Mouse (Mus musculus) megakaryocyte-erythroid progenitor cell, adult 5-6 weeks (primary cell): Measurements from ENCODE around the gene Prkcg. TPM values are rescaled to one million over a fixed set of nuclear protein-coding genes. Genes with fewer than 3 reads are reported as not detected.

Experiments used
- ATAC-seq: replicated peaks from 2 replicates; pipeline ENCODE4 v1.8.0; 2016; ENCODE audit warnings: mild to moderate bottlenecking, inconsistent platforms; ENCODE audit not compliant: severe bottlenecking, poor library complexity, low FRiP score, low TSS enrichment
- total RNA-seq, 2 experiments: library from RNA; stranded (forward) in 1 of 2; stranded (reverse) in 1 of 2; fragments of 200-1000, 215-1000 nt in 1 of 2; fragments of >200 nt in 1 of 2; fragmentation: Nextera tagmentation in 1 of 2; gene quantifications; 2 replicates each; pipeline ENCODE4 v1.2.3; 2014 to 2017

The Prkcg gene
- total RNA-seq, 2 experiments from 2014 or later, result not detected

DNA sequence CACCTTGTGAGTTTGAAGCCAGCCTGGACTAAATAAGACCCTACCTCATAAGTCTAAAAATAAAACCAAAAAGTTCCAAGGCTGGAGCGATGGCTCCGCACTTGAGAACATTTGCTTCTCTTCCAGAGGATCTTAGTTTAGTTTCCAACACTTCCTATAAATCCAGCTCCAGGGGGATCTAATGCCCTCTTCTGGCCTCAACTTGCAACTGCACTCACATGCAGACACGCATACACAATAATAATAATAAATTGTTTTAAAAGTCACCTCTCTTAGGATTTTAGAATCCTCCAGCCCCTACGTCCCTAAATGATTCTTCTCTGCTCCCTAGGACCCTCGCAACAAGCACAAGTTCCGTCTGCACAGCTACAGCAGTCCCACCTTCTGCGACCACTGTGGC is 21.3 kb downstream of the Prkcg start:
- no peak for ATAC-seq

DNA sequence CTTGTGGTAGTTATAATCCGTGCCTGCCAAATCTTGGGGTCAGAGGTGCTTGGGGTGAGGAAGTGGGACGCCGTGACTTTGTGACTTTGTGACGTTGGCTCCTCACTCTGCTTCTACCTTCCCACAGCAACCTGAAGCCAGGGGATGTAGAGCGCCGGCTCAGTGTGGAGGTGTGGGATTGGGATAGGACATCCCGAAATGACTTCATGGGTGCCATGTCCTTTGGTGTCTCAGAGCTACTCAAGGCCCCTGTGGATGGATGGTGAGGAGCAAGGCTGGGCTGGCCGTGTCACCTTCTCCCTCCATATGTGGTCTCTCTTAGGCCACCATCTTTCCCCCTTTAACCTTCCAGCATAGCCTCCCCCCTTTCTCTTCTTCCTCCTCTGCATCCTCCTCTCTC is 24.6 kb downstream of the Prkcg start:
- ATAC-seq, result no peak

DNA sequence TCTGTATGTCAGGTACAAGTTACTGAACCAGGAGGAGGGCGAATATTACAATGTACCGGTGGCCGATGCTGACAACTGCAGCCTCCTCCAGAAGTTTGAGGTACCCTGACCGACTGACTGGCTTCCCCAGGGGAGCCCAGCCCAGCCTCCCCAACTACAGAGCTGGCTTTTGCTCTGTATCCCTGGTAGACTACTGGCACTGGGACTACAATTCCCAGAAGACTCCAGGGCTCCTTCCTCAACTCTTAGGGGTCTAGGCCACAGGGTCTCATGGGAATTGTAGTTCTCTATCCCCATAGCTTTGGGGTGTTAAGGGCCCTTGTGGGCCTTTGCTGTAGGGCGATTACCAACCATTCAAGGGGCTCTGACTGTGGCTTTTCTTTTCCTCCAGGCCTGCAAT is 25.1 kb downstream of the Prkcg start:
- no peak for ATAC-seq

DNA sequence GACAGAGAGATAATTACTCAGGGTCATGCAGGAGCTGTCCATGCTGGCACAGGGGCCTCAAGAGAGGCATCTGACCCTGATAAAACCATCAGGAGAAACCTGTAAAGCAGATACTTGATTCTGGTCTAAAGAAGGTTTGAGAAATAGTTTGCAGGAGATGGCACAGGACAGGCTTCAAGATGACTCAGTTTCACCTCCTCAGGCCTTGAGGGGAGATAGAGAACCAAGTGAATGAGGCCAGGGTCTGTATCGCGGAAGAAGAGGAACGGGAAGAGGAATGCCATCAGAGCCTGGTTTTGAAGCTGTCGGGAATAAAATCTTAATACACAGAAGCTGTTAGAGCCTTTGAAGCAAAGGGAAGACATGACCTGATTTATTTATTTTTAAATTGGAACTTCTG is 28.7 kb downstream of the Prkcg start:
- no peak for ATAC-seq

DNA sequence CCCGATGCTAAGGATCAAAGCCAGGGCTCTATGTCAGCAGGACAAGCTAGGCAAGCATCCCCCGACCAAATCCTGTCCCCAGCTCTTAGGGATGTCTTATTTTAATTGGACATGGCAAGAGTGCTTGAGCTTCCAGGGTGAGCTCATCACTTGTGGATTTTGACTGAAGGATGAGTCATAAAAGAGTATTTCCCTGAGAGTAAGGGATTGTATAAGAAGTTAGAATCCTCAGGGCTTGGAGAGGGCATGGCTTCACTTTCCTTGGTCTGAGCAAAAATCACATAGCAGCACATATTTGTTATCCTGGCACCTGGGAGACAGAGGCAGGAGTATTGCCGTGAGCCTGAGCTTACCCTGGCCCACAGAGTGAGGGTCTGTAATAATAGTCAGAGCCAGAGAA is 31.9 kb downstream of the Prkcg start:
- no peak for ATAC-seq

DNA sequence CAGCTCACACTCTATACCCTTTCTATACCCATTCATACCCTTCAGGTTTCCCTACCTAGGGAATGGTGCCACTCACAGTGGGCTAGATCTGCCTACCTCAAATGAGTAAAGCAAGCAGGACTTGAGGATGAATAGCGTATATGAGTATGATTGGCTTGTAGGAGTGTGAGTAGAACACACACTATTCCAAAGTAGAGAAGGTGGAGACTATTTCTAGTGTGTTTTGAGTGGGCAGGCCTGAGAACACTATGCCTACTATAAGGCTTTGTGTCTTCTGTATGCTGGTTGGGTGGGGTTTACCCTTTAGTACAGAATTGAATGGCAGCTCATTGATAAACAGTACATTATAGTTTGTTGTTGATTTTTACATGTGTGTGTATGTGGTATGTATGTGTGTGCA is 34.8 kb downstream of the Prkcg start:
- ATAC-seq, result no peak

DNA sequence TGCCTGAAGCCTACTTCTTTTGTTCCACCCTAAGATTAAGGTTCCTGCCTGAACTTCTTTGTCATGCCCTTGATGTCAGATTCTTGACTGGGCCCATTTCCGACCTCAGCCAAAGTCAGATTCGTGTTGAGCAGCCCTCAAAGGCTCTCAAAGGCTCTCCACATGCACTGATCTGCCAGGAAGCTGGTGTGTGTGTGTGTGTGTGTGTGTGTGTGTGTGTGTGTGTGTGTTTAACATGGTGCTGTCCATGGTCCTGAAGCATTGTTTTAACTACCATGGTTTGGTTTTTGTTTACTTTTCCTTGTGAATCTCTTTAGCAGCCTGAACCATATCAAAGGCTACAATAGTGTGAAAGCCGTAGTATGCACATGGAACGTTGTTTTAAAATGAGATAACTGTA is 39.0 kb downstream of the Prkcg start:
- no peak for ATAC-seq

DNA sequence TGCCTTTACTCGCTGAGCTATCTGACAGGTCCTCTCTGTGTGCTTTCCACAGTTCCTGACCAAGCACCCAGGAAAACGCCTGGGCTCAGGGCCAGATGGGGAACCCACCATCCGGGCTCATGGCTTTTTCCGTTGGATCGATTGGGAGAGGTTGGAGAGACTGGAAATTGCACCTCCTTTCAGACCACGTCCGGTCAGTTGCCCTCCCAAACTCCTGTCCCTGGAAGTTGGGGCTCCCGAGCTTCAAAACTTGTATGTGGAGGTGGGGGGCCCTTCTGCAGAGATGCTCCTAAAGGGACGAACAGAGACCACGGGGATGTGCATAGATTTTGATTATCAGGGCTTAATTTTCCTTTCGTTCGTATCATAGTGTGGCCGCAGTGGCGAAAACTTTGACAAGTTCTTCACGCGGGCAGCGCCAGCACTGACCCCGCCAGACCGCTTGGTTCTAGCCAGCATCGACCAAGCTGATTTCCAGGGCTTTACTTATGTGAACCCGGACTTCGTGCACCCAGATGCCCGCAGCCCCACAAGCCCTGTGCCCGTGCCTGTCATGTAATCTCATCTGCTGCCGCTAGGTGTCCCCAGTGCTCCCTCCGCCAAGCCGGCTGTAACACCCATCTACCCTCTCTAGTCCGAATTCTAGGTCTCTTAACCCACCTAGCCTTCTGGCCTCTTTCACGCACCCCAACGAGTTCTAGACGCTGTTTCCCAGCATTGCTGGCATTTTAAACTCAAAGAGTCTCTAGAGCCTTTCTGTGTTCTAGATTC is 41.0 kb downstream of the Prkcg start:
- ATAC-seq, result peak; percentile 92

DNA sequence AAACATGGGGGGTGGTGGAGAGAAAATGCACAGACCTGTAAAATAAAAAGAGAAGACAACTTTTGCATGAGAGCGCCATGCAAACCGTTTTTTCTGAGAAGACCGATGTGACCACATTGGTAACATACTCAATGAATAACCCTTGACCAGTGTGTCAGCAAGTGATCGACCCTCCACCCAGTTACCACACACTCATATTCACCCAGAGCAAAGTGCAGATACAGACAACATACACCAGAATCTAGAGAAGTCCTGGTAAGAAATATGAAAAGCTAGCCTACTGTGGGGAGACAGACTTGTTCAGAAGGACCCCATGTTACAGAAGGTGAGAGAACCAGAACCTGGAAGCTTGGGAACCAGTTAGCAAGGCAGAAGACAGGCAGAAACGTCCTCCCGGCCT is 42.2 kb downstream of the Prkcg start:
- no peak for ATAC-seq

DNA sequence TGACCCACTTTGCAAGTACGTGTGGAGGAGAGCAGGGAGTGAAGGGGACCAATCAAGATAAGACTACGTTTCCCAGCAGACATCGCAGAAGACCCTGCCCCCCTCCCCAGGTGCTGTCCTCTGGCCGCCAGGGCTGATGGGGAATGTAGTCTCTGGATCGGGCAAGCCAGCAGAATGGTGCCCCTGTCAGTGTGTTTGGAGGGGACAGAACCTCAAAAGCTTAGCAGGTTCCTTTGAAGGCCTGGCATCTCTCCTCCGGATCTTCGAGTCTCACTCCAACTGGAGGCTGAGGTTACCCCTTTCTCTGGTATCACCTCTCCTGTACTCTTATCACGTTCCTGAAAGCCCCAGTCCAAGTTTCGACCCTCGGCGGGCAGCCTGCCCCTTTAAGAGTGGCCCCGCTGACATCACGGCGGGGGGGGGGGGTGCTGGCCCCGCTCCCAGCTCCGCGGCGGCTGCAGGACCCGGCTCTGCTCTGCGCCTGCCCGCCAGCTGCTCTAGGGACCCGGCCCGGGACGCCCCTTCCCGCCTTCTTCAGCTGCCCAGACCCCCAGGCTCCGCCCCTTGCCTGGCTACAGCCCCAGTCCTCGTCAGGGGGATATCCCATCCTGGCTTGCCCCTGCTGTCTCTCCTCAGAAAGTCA is 42.7 kb downstream of the Prkcg start:
- ATAC-seq, result no peak

DNA sequence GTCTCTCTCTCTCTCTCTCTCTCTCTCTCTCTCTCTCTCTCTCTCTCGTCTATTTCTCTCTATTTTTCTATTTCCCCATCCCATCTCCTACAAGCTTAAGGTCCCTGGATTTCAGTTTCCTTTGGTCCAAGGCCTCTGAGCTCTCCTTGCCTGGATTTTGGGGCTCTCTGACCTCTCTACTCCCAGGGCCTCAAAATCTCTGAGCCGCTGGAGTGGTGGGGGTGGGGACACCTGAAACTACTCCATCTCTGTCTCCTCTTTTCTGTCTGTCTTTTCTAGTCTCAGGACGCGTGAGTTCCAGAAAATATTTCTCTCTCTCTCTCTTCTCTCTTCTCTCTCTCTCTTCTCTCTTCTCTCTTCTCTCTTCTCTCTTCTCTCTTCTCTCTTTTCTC is 43.2 kb downstream of the Prkcg start:
- no peak for ATAC-seq

DNA sequence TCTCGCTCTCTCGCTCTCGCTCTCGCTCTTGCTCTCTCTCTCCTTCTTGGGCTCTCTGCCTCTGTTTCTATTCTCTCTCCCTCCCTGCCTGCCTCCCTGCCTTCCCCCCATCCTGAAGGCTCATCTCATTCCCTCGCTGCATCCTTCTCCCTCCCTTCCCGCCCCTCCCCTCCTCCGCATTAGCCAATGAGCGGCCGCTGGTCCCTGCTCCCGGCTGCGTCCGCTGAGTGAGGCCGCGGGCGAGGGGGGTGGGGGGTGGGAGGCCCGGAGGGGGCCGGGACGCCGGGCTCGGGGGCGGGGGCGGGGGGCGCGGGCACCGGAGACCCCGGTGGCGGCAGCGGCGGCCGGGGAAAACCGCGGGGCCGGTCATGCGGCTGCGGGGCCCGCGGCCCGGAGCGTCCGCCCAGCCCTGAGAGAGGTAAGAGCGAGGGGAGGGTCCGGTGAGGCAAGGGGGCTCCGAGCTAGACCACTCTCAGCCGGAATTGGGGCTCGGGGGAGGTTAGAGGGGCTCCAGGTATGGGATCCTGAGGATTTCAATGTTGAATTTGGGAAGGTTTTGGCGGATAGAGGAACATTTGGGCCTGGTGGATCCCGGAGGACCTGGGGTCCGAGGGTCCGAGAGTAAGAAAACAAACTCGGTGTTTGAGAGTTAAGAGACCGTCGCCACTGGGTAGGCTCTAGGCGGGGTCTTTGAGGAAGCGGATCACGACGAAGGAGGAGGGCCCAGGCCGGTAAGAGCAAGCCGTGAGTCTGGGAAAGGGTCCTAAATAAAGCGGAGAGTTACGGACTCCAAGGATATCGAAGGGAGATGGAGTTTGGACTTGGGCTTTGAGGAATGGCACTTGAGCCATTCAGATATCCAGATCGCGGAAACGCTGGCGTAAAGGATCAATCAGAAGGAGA is 43.9 kb downstream of the Prkcg start, which contains the start of gene Cacng7:
Gene Cacng7, plus strand, starts transcription at position 337 of the 903 bp plus-strand sequence.
- ATAC-seq, result no peak

DNA sequence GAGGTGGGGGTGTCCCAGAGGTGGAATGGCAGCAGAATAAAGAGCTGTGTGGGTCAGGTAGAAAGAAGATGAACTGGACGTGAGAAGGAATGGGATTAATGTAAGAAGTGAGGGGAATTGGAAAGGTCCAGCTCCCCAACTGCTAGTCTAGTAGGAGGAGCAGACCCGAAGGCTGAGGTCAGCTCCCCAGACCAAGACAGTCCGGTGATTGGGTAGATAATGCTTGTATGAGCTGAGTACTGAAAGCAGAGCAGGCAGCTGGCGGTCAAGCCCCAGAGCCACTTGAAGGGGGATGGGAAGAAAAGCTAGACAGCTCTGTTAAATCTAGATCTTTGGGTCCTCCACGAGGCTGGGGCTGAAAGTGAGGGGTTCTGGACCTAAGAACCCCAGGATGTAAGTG is 44.6 kb downstream of the Prkcg start:
- no peak for ATAC-seq

DNA sequence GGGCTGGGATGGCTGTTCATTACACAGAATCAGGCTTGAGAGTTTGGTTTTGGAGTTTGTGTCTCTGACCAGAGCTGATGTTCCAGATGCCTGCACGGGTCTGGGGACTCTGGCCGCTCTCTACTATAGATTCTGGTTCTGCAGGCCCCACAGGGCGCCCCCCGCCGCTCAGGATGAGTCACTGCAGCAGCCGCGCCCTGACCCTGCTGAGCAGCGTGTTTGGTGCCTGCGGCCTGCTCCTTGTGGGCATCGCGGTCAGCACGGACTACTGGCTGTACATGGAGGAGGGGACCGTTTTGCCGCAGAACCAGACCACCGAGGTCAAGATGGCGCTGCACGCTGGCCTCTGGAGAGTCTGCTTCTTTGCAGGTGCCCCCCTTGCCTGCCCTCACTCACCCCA is 47.4 kb downstream of the Prkcg start:
- no peak for ATAC-seq

DNA sequence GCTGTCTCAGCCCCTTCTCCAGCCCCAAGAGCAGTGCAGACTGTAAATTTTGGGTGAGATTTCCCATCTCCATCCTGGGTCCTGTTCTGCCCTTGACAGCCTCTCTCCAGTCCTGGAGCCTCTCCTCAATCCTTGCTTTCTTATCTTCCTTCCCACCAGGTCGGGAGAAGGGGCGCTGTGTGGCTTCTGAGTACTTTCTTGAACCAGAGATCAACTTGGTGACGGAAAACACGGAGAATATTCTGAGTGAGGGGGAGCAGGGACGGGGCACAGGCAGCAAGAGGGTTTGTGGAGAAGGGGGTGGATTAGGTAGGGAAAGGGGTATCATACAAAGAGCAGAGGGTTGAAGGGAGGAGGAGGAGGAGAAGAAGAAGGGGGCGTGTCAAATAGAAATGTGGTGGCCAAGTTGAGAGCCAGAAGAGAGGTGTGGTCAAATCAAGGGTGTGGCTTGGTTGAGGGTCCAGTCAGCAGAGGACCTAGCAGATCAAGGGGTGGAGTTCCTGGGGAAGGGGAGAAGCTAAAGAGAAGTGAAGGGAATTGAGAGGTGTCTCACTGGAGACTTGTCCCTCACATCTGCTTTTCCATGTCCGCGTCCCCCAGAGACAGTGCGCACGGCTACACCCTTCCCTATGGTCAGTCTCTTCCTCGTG is 49.4 kb downstream of the Prkcg start:
- no peak for ATAC-seq

DNA sequence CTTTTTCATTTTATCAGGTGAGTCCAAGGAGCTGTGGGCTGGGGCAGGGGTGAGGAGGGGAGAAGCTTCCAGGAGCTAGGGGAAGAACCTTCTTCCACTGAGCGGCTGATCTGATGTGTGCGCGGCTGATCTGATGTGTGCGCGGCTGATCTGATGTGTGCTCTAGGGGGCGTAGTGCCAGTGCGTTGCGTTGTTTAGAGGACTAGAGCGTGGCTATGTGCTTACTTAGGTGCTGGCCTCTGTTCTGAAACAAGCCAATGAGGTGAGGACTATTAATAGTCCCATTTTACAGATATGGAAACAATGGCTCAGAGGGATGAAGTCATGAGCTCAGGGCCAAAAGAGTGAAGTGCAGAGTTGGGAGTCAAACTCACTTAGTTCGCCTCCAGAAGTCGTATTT is 50.0 kb downstream of the Prkcg start:
- ATAC-seq, result no peak

DNA sequence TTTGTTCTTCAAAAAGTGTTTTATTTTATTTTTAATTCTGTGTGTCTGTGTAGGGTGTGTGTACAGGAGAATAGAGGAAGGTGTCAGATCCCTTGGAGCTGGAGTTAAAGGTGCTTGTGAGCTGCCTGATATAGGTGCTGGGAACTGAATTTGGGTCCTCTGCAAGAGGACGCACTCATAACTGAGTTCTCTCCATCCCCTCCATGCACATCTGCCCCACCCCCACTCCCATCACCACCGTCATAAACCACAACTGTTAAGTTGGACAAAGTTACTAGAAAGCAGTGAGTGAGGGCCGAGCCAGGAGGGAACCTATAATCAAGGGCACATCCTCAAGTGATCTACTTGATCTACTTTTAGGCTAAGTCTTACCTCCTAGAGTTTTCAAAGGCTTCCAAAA is 54.9 kb downstream of the Prkcg start:
- ATAC-seq, result no peak

DNA sequence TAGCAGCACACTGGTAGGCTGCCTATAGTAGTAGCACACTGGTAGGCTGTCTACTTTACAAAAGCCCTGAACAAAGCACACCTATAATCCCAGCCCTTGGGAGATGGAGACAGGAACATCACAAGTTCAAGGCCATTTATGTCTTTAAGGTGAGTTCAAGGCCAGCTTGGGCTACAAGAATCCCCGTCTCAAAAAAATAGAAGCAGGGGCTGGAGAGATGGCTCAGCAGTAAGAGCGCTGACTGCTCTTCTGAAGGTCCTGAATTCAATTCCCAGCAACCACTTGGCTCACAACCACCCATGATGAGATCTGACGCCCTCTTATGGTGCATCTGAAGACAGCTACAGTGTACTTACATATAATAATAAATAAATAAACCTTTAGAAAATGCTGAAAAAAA is 56.3 kb downstream of the Prkcg start:
- ATAC-seq, result no peak

DNA sequence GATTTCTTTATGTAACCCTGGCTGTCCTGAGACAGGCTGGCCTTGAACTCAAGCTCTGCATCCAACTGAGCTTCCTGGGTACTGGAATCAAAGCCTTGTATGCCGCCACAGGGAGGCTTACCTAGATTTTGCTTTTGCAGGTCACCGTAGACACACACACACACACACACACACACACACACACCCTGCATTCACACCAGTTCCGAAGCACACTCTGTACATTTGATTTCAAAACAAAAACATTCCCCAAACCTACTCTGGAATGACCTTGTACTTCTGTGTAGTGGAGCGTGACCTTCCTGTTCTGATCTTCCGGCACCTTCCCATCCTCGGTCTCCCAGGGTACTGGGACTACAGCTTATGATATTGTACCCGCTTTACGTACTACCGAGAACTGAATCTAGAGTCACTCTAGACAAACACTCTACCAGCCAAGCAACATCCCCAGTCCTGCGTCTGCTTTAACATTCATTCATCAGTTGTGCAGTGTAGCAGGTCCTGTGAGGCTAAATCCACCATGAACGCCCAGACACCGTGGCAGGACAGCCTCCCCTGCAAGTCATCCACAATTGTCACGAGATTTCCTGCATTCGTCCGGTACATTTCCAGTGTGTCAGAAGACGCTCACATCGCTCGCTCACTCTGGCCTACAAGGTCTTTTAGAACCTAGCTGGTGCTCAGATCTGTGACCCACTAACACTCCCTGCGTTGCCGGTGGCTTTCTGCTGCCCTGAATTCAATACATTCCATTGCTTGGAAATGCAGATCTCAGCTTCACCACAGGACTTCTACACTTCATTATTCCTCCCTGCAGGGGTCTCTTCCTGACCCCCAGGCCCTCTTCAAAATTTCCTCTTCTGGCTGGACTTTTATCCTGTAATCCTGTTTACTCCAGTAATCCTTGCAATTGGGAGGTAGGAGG is 58.6 kb downstream of the Prkcg start:
- no peak for ATAC-seq
